Mouse (Mus musculus) embryonic facial prominence, embryonic 10.5 days (tissue): ENCODE results near the gene Fam240a. TPM values are rescaled to one million over a fixed set of nuclear protein-coding genes. Genes with fewer than 3 reads are reported as not detected.

Experiments
- DNase-seq: peaks from one replicate; pipeline ENCODE4 v3.0.0-alpha.2; 2017; ENCODE audit warnings: low spot score
- H3K27ac ChIP-seq: fragments of 300-500 bp; sonication (generic); replicated peaks from 2 replicates; pipeline ENCODE4 v1.5.1; 2016; ENCODE audit warnings: mild to moderate bottlenecking
- H3K27me3 ChIP-seq: fragments of 300-500 bp; sonication (generic); replicated peaks from 2 replicates; pipeline ENCODE4 v1.6.1; 2016; ENCODE audit warnings: low read depth, mild to moderate bottlenecking; ENCODE audit not compliant: poor library complexity, severe bottlenecking
- H3K36me3 ChIP-seq: fragments of 300-500 bp; sonication (generic); replicated peaks from 2 replicates; pipeline ENCODE4 v1.6.1; 2016; ENCODE audit warnings: mild to moderate bottlenecking, moderate library complexity
- H3K4me1 ChIP-seq: fragments of 300-500 bp; sonication (generic); 2 replicates; pipeline ENCODE4 v1.6.1; 2016
- H3K4me3 ChIP-seq: fragments of 300-500 bp; sonication (generic); 2 replicates; pipeline ENCODE4 v1.5.1; 2016; ENCODE audit warnings: mild to moderate bottlenecking, moderate library complexity
- H3K9me3 ChIP-seq: fragments of 300-500 bp; sonication (generic); 2 replicates; pipeline ENCODE4 v1.6.1; 2016; ENCODE audit warnings: mild to moderate bottlenecking
- WGBS: fragments of 180-500 bp; shearing (Covaris S2); methylation state at CpG from one replicate; pipeline ENCODE4 v1.1.7; 2016; 5-methylcytosine and 5-hydroxymethylcytosine counted together
- polyA plus RNA-seq: library from polyadenylated mRNA; unstranded; fragments of >200 nt; fragmentation: Nextera tagmentation; extraction: Ambion mirVana; gene quantifications from 2 replicates; pipeline ENCODE4 v1.2.1, GENCODE M21; 2016

The Fam240a gene
- polyA plus RNA-seq, 1 experiment from 2014 or later = not detected

- H3K27ac ChIP-seq = no peak overlapping the region
- H3K4me3 ChIP-seq = no peak overlapping the region
- no peaks in the 10 kb centered on the region for H3K27me3 ChIP-seq
- H3K9me3 ChIP-seq = no peaks in the 10 kb centered on the region
- WGBS = 86% methylated on average over 7 of the region's 7 CpGs
- no peak for DNase-seq
- no peaks in the 10 kb centered on the region for H3K36me3 ChIP-seq
- peaks cover 14% of the 10 kb centered on the region for H3K4me1 ChIP-seq
Measured at GRCm38 (mm10) chr9:110935941-110936340, 19.3 kb upstream of the Fam240a start.

DNA sequence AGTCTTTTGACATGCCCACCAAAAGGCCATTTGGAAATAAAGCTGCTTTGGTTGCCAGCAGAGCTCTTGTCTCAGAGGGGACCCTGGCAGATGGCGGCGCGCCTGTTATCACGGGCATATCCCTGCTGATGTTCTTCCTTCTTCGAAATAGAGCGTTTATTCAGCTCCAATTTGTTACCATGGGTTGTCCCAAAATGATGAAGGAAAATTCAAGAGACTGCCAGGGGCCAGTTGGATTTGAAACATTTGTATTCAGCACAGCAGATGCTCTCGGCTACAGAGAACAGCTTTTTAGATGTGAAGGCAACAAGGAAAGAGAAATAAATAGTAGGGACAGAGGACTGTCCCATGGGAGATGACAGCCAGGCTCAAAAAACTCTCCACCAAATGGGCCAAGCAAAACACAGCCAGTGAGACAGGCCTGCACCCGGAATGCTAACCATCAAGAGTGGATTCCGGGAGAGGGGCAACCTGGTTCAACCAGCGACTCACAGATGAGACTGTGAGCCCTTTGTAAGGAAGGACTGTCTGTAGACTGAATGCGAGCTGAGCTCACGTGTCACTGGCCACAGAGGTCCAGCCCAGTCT, 17.3 kb upstream of the Fam240a start:
- H3K4me3 ChIP-seq = no peak overlapping the region
- H3K27ac ChIP-seq = no peak overlapping the region
- 85% methylated on average over 12 of the region's 12 CpGs for WGBS
- DNase-seq = no peak
- H3K9me3 ChIP-seq = no peaks in the 10 kb centered on the region
- H3K36me3 ChIP-seq = no peaks in the 10 kb centered on the region
- peaks cover 14% of the 10 kb centered on the region for H3K4me1 ChIP-seq
- H3K27me3 ChIP-seq = no peaks in the 10 kb centered on the region

DNA sequence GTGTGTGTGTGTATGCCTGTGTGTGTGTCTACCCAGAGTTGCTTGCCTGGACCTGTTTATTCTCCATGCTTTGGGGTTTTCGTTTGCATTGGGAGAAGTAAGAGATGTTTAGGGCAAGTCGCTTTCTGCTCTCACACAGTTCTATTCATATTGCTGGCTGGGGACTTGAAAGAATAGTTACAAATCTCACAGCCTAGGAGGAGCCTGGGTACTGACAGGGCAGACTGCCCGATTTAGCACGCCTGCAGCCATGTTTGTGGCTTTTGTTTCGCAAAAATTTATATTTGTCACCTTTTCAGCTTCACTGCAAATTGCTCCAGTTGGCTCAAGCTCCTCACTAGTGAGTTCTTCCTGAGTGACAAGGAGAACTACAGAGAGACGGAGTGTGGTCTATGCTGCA, 14.9 kb upstream of the Fam240a start:
- Histone ChIP-seq H3K4me1 (0 out of 2 replicates have a peak, but pooled peaks cover 3% of the 10 kb centered on the region), H3K27me3 (no peaks in the 10 kb centered on the region), H3K27ac (no peak overlapping the region), H3K36me3 (no peaks in the 10 kb centered on the region), H3K4me3 (no peak overlapping the region), H3K9me3 (no peaks in the 10 kb centered on the region)
- DNase-seq = no peak
- WGBS = 77% methylated on average over 6 of the region's 6 CpGs

GRCm38 (mm10) chr9:110922759-110923158, 6.1 kb upstream of the Fam240a start:
- DNase-seq = peak; percentile 84
- H3K36me3 ChIP-seq = no peaks in the 10 kb centered on the region

GRCm38 (mm10) chr9:110920665-110921419, 4.2 kb upstream of the Fam240a start:
- H3K27ac ChIP-seq = no peak overlapping the region

More at GRCm38 (mm10) chr9:110922759-110923158, 6.1 kb upstream of the Fam240a start:
- H3K27ac ChIP-seq = no peak overlapping the region
- no peaks in the 10 kb centered on the region for H3K9me3 ChIP-seq
- 22% methylated on average over 7 of the region's 7 CpGs for WGBS
- no peak overlapping the region for H3K4me3 ChIP-seq
- H3K27me3 ChIP-seq = no peaks in the 10 kb centered on the region
- peaks cover 5% of the 10 kb centered on the region for H3K4me1 ChIP-seq

GRCm38 (mm10) chr9:110915466-110915865, 1.2 kb downstream of the Fam240a start:
- WGBS = 74% methylated on average over 8 of the region's 8 CpGs

More at GRCm38 (mm10) chr9:110920665-110921419, 4.2 kb upstream of the Fam240a start:
- H3K4me1 ChIP-seq = peaks cover 5% of the 10 kb centered on the region
- no peaks in the 10 kb centered on the region for H3K9me3 ChIP-seq
- no peaks in the 10 kb centered on the region for H3K36me3 ChIP-seq
- peak; percentile 25 for DNase-seq
- no peak overlapping the region for H3K4me3 ChIP-seq
- WGBS = 63% methylated on average over 15 of the region's 15 CpGs
- no peaks in the 10 kb centered on the region for H3K27me3 ChIP-seq

DNA sequence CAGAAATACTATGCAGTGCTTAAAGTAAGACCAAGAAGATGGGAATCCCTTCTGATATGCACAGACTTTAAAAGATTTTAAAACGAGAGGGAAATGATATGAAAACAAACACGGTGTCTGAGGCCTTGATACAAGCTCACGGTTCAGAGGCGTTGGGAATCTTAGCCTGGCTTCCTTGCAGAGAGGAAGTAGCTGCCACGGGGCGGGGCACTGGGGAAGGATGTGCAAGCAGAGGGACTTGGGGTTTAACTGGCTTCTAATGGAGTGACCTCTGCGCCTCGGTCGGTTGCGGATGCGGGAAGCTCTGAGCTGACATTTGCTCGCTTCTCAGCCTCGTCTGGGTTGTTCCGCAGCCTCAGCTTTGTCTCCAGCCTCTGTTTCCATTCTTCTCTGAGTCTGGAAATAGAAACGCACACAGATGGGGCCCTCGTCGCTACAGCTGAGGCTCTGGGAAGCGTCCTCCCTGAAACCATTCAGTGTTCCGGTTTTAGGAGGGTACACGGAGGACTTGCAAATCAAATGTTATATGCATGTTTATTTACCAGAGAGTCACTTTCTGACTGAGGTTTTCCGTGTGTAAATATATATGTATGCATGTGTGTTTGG, 1.9 kb downstream of the Fam240a start:
- no peak for DNase-seq
- WGBS = 65% methylated on average over 21 of the region's 21 CpGs
- Histone ChIP-seq H3K9me3 (no peaks in the 10 kb centered on the region), H3K4me3 (no peak overlapping the region), H3K27ac (no peak overlapping the region), H3K36me3 (no peaks in the 10 kb centered on the region), H3K4me1 (peaks cover 8% of the 10 kb centered on the region), H3K27me3 (no peaks in the 10 kb centered on the region)

More at GRCm38 (mm10) chr9:110915466-110915865, 1.2 kb downstream of the Fam240a start:
- Histone ChIP-seq H3K9me3 (no peaks in the 10 kb centered on the region), H3K27me3 (no peaks in the 10 kb centered on the region), H3K4me3 (no peak overlapping the region), H3K36me3 (no peaks in the 10 kb centered on the region), H3K27ac (no peak overlapping the region), H3K4me1 (peaks cover 8% of the 10 kb centered on the region)
- no peak for DNase-seq

DNA sequence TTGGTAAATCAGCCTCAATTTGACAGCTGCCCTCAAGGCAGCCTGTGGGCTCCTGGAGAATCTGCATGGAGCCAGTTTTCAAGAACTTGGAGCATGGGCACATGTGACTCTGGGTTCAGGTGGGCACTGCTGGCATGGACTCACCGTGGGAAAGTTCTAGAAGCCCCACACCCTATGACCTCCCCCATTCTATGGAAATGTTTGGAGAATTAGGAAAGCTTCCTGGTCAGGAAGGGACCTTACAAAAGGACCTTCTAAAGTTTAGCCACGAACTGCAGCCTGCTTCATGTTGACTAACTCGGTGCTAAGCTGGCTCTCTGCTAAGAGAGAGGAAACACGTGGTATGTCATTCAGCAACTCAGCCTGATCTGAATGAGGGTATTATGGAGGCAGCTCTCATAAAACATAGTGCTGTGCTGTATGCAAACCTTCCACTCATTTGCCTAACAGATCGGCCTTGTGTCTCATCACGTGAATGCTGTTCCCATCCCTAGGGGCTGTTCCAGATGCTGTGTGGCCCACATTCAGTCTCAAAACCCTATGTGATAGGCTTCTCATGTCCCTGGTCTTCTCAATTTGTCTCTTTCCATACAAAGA, 7.2 kb downstream of the Fam240a start:
- no peak overlapping the region for H3K4me3 ChIP-seq
- no peak overlapping the region for H3K27ac ChIP-seq
- H3K4me1 ChIP-seq = peaks cover 8% of the 10 kb centered on the region
- H3K36me3 ChIP-seq = no peaks in the 10 kb centered on the region
- H3K9me3 ChIP-seq = no peaks in the 10 kb centered on the region
- no peaks in the 10 kb centered on the region for H3K27me3 ChIP-seq
- 80% methylated on average over 6 of the region's 6 CpGs for WGBS
- no peak for DNase-seq

- no peaks in the 10 kb centered on the region for H3K27me3 ChIP-seq
- WGBS = 86% methylated on average over 3 of the region's 3 CpGs
- no peak for DNase-seq
- no peak overlapping the region for H3K4me3 ChIP-seq
- no peaks in the 10 kb centered on the region for H3K36me3 ChIP-seq
- H3K27ac ChIP-seq = no peak overlapping the region
- peaks cover 8% of the 10 kb centered on the region for H3K4me1 ChIP-seq
- no peaks in the 10 kb centered on the region for H3K9me3 ChIP-seq
Measured at GRCm38 (mm10) chr9:110908631-110909016, 8.0 kb downstream of the Fam240a start.

GRCm38 (mm10) chr9:110907838-110908630, 8.6 kb downstream of the Fam240a start:
- Histone ChIP-seq H3K9me3 (no peaks in the 10 kb centered on the region), H3K27ac (no peak overlapping the region), H3K36me3 (no peaks in the 10 kb centered on the region), H3K4me3 (no peak overlapping the region), H3K4me1 (peaks cover 8% of the 10 kb centered on the region), H3K27me3 (no peaks in the 10 kb centered on the region)
- WGBS = 80% methylated on average over 4 of the region's 4 CpGs
- DNase-seq = no peak

GRCm38 (mm10) chr9:110907201-110907837, 9.3 kb downstream of the Fam240a start:
- WGBS = 92% methylated on average over 11 of the region's 11 CpGs
- no peak overlapping the region for H3K4me3 ChIP-seq
- no peaks in the 10 kb centered on the region for H3K36me3 ChIP-seq
- H3K27ac ChIP-seq = no peak overlapping the region
- no peak for DNase-seq
- H3K9me3 ChIP-seq = no peaks in the 10 kb centered on the region
- no peaks in the 10 kb centered on the region for H3K27me3 ChIP-seq
- H3K4me1 ChIP-seq = peaks cover 5% of the 10 kb centered on the region
